Mouse (Mus musculus): ENCODE results near the gene Xlr.
A peak's percentile ranks its signal among the peaks of the same experiment; 100 is the strongest.
"Not testable (repeated sequence)": the region's sequence is repeated elsewhere in the genome, so short reads cannot be mapped to it uniquely, and the experiment has no call there.

Gene Xlr

DNA sequence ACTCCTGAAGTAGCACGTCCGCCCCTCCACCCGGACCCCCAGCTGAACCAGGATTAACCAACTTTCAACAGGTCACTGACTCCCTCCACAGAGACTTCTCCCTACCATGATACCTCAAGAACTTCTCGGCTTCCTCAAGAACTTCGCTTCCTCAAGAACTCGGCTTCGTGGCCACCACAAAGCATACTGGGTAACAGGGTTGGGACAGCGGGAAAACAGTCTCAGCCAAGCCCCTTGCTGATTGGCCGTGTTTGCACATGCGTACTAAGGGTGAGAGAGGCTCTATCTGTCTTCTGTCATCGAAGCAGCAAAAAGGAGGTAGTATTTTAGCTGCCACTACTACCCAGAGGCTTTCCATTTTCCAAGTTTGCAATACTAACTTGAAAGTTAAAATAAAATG, at the start of gene Xlr:
Gene Xlr, minus strand, starts transcription at position 188 of the 400 bp plus-strand sequence.
- DNase-seq (ENCODE audit: low read depth, low spot score), result not testable (repeated sequence)

DNA sequence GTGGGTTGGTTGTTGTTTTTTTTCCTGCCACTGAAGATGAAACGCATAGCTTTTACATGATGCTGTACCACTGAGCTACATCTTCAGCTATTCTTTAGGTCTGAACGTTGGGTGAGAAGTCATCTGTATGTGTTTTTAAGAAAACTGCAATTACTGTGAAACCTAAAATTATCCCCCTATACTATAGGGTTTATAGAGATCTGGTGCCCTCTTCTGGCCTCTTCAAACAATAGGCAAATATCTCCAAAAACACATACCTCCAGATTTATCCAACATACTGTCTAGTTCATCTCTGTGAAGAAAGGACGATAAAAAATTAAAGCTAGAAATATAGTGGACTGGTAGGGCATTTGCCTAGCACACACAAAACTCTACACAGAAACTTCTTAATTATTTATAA, 1.6 kb upstream of the Xlr start:
- DNase-seq (ENCODE audit: low read depth, low spot score), result peak; percentile 0

DNA sequence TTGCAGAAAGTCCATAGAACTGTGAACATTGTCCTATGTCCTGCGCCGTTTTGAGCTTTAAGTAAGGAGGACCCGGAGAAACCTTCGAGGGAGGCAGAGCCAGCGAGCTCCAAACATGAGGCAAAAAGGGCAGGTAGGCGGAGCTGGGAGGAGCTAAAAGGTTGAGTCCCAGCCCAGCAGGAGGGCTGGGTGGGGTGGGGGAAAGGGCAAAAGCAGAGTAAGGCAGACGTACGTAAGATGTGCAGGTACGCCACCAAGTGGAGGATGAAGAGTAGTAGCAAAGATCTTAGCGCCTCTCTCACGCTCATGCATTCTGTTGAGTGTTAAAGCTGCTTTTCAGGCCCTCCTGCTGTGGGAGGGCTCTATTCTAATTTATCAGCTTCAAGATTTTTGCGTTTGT, 21.2 kb downstream of the Xlr start, which contains the start of gene Zfp36l3:
Gene Zfp36l3, minus strand, starts transcription at position 119 of the 400 bp plus-strand sequence.
- DNase-seq (ENCODE audit: low read depth, low spot score), result no peak

DNA sequence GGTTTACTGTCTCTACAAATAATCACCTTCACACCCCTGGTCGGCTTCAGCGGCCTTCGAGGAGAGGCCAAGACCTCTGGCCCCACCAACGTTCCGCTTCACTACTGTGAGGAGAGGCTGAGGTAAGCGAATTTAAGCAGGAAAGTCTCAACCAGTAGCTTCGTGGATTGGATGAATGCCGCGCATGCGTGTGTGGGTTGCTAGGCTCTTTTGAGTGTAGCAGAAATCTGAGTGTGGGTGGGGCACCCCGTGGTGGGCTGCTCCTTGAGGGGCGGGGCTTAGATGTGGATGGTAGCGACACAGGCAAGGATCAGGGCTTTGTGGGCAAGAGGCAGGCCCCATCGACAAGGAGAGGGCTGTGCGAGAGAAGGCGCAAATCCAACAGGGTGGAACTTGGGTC, 39.8 kb downstream of the Xlr start, which contains the start of gene 1700013H16Rik:
Gene 1700013H16Rik, minus strand, starts transcription at position 96 of the 400 bp plus-strand sequence.
- DNase-seq (ENCODE audit: low read depth, low spot score), result no peak

DNA sequence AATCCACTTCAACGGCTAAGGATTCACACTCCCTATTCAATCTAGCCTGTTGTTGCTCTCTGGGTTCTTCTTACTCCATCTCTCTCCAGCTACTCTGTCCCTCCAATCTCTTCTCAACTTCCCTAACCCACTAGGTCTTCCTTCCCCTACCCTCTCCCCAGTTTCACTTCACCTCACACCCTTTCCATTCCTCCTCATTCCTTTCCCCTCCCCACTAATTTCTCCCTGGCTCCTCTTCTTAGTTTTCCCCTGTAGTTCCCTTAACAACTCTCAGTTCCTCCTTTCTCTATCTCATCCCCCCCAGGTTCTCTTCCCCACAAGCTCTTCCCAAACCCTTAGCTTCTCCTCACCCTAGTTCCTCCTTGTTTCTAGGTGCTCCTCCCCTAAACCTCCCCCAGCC, 44.7 kb downstream of the Xlr start:
- no peak for DNase-seq (ENCODE audit: low read depth, low spot score)

DNA sequence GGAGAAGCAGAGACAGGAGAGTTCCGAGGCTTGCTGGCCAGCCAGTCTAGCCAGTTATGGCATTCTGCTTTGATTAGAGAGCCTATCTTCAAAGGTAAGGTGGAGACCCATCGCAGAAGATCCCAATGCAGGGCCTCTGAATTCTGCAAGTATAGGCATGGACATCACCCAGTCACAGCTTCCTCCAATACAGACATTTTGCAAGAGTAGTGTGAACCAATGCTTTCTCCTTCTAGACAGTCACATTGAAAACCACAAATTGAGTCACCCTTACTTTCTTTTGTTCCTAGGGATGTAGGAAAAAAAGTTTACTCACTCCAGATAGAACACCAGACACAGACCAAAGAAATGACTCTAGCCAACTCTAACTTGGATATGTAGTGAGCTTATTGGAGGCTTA, 68.5 kb downstream of the Xlr start:
- no peak for DNase-seq (ENCODE audit: low read depth, low spot score)

All from brain, embryonic 18.5 days (tissue).